Mouse (Mus musculus): ENCODE results near the gene Sergef. TPM values are rescaled to one million over a fixed set of nuclear protein-coding genes. Genes with fewer than 3 reads are reported as not detected.
A peak's percentile ranks its signal among the peaks of the same experiment; 100 is the strongest.

The Sergef gene
- polyA plus RNA-seq, 1 experiment from 2014 or later, result 44.1 TPM

DNA sequence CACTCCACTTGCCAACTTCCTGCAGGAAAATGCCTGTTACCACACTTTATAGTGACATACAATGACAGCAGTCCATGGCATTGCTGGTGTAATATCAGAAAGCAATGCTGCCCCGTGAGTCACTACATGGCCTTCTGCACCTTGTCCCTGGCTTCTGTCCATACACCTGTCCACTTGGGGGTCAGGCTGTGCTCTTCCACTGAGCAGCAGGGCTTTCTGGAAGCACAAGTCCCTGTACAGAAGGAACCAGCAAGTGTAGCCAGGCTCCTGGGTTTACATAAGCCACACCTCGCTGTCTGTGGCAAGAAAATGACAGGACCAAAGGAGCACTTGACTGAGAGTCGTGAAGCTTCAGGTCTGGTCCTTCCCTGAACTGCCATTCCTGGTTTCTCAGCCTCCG lies 30.3 kb downstream of the Sergef start:
- Histone ChIP-seq H3K9me3 (ENCODE audit: control insufficient read depth, low read length) (no peaks in the 10 kb centered on the region), H3K27ac (no peak overlapping the region), H3K36me3 (replicated peaks; ENCODE audit: control insufficient read depth, insufficient read depth) (peaks cover 33% of the 10 kb centered on the region), H3K27me3 (ENCODE audit: control insufficient read depth, insufficient read depth, low read length) (no peaks in the 10 kb centered on the region), H3K9ac (no peak overlapping the region), H3K4me1 (replicated peaks; ENCODE audit: control insufficient read depth, insufficient read depth, low read length) (no peaks in the 10 kb centered on the region), H3K4me2 (replicated peaks) (no peak overlapping the region), H3K4me3 (replicated peaks; ENCODE audit: low read length) (no peak overlapping the region)
- ATAC-seq (ENCODE audit: low FRiP score) (no peak), DNase-seq (ENCODE audit: low spot score) (no peak)
- WGBS, result 94% methylated on average over 4 of the region's 4 CpGs

DNA sequence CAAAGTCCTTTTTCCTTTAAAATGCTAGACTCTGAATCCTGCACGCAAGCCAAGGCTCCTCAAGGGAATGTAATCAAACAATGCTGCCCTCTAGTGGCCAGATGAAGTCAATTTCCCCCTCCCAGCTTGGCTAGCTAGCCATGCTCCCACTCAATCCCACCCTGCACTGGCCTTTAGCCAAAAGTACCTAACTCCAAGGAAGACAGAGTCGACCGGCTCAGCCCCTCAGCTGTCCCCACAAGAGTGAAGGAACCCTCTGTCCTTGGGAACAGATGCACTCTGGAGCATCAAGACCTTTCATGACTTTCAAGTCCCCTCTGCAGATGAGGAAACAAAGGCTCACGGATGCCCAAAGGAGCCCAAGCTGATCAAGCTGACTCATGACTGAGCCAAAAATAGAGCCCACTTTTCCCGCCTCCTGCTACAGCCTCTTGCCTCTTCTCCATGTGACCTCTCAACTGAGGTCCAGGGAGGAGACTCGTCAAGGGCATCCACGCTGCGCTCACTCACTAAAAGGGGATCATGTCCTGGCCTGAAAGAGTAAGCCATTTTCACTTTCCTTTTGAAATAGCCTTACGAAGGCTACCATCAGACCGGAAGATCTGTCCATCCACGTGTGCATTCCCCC lies 32.1 kb downstream of the Sergef start:
- ATAC-seq (ENCODE audit: low FRiP score) (peak; percentile 54), DNase-seq (ENCODE audit: low spot score) (peak; percentile 95)
- Histone ChIP-seq H3K9me3 (ENCODE audit: control insufficient read depth, low read length) (no peaks in the 10 kb centered on the region), H3K27ac (no peak overlapping the region), H3K4me3 (replicated peaks; ENCODE audit: low read length) (no peak overlapping the region), H3K36me3 (replicated peaks; ENCODE audit: control insufficient read depth, insufficient read depth) (peaks cover 16% of the 10 kb centered on the region), H3K27me3 (ENCODE audit: control insufficient read depth, insufficient read depth, low read length) (no peaks in the 10 kb centered on the region), H3K4me2 (replicated peaks) (no peak overlapping the region), H3K4me1 (replicated peaks; ENCODE audit: control insufficient read depth, insufficient read depth, low read length) (no peaks in the 10 kb centered on the region), H3K9ac (no peak overlapping the region)
- 62% methylated on average over 11 of the region's 11 CpGs for WGBS

DNA sequence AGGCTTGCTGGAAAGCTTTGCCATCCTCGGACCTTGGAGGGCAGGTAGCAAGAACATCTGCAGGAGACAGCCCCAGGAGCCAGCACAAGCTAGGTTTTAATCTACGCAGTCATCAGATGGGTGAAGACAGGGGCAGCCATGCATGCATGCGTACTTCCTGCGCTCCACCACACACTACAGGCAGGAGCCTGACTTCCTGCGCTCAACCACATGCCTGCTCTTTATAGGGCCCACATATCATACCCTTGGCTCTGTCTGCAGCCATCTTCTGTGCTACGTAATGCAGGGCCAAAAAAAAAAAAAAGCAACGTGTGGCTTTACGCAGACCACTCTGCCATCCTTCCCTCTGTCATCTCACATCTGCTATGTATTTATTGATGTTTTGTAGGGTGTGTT lies 32.6 kb downstream of the Sergef start:
- no peak overlapping the region for H3K9ac ChIP-seq
- no peaks in the 10 kb centered on the region for H3K27me3 ChIP-seq (ENCODE audit: control insufficient read depth, insufficient read depth, low read length)
- H3K9me3 ChIP-seq (ENCODE audit: control insufficient read depth, low read length), result no peaks in the 10 kb centered on the region
- H3K27ac ChIP-seq, result no peak overlapping the region; the same call in 1 of the 2 replicates
- H3K36me3 ChIP-seq (replicated peaks; ENCODE audit: control insufficient read depth, insufficient read depth), result peaks cover 11% of the 10 kb centered on the region; the same call in 1 of the 2 replicates
- peaks cover 5% of the 10 kb centered on the region; the same call in 1 of the 2 replicates for H3K4me1 ChIP-seq (replicated peaks; ENCODE audit: control insufficient read depth, insufficient read depth, low read length)
- peak; percentile 32; the same call in 1 of the 2 replicates for ATAC-seq (ENCODE audit: low FRiP score)
- H3K4me3 ChIP-seq (replicated peaks; ENCODE audit: low read length), result no peak overlapping the region
- DNase-seq (ENCODE audit: low spot score), result no peak
- 71% methylated on average over 8 of the region's 8 CpGs for WGBS
- H3K4me2 ChIP-seq (replicated peaks), result no peak overlapping the region

DNA sequence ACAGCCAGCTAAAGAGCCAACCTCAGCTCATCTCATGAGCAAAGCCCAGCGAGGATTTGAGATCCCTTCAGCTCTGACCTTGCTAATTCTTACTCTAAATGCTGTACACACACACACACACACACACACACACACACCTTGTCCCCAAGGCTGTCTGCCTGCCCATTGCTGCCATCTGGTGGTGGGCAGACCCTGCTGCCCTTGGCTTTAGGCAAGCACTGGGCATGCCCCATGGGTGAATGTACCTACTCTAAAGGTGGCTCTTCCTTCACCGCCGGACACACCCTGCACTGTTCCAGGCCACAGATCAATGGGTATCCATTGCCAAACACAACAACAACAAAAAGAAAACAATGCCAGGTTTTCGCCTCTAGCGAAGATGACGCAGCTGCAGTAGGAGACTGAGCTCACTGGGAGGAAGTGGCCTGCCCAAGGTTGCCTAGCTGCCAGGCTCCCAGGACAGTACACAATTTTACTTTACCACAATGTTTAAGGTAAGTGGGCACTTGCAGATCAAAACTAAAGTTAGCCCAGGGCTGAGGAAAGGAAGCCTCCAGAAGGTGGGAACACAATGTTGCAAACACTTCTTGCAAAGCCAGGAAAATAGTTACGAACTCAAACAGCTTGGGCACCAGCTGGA lies 33.1 kb downstream of the Sergef start:
- Histone ChIP-seq H3K9me3 (ENCODE audit: control insufficient read depth, low read length) (no peaks in the 10 kb centered on the region), H3K27ac (peak overlapping the region; percentile 12; the same call in 1 of the 2 replicates), H3K4me1 (replicated peaks; ENCODE audit: control insufficient read depth, insufficient read depth, low read length) (peaks cover 10% of the 10 kb centered on the region), H3K9ac (no peak overlapping the region), H3K4me2 (replicated peaks) (no peak overlapping the region), H3K36me3 (replicated peaks; ENCODE audit: control insufficient read depth, insufficient read depth) (0 out of 2 replicates have a peak, but pooled peaks cover 5% of the 10 kb centered on the region), H3K4me3 (replicated peaks; ENCODE audit: low read length) (no peak overlapping the region), H3K27me3 (ENCODE audit: control insufficient read depth, insufficient read depth, low read length) (no peaks in the 10 kb centered on the region)
- 77% methylated on average over 7 of the region's 7 CpGs for WGBS
- DNase-seq (ENCODE audit: low spot score), result peak; percentile 77
- ATAC-seq (ENCODE audit: low FRiP score), result 0 out of 2 replicates have a peak, but pooled peaks have one; percentile 31

DNA sequence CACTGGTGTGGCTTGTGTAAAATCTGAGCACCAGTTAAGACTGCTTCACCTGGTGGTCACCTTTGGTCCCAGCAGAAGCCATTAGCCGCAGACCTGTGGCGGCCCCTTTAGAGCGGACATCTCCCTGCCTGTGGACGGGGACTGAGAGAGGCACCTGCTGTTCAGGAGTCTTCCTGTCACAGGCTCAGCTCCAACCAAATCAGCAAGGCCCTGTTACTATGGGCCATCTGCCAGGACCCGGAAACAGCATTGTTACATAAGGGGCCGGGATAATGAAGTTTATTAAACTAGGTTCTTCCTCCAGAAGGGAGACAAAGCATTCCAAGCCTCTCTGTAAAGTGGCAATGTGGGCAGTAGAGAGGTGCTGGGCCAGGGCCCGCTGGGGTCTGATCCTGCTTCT lies 36.6 kb downstream of the Sergef start:
- Histone ChIP-seq H3K4me3 (replicated peaks; ENCODE audit: low read length) (no peak overlapping the region), H3K36me3 (replicated peaks; ENCODE audit: control insufficient read depth, insufficient read depth) (no peaks in the 10 kb centered on the region), H3K4me1 (replicated peaks; ENCODE audit: control insufficient read depth, insufficient read depth, low read length) (peaks cover 16% of the 10 kb centered on the region), H3K27me3 (ENCODE audit: control insufficient read depth, insufficient read depth, low read length) (no peaks in the 10 kb centered on the region), H3K9me3 (ENCODE audit: control insufficient read depth, low read length) (no peaks in the 10 kb centered on the region), H3K9ac (no peak overlapping the region), H3K4me2 (replicated peaks) (no peak overlapping the region), H3K27ac (no peak overlapping the region)
- DNase-seq (ENCODE audit: low spot score), result no peak
- 61% methylated on average over 7 of the region's 7 CpGs for WGBS
- ATAC-seq (ENCODE audit: low FRiP score), result no peak

DNA sequence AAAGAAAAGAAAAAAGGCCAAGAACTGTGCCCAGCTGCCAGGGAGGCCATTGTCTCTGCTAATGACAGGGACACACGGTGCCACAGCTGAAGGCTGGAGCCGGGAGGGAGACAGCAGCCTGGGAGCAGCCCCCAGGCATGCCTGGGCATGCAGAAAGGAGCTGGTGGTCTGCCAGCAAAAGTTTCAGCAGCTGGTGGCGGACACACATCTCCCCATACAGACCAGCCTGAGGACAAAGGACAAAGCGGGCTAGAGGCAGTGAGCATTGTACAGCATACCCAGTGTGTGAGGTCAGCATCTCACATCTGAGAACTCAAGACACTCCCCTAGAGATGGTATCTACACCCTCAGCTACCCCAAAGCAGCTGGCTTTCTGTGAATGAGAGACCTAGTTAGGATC lies 37.5 kb downstream of the Sergef start:
- DNase-seq (ENCODE audit: low spot score), result peak; percentile 60
- Histone ChIP-seq H3K36me3 (replicated peaks; ENCODE audit: control insufficient read depth, insufficient read depth) (no peaks in the 10 kb centered on the region), H3K9me3 (ENCODE audit: control insufficient read depth, low read length) (no peaks in the 10 kb centered on the region), H3K27me3 (ENCODE audit: control insufficient read depth, insufficient read depth, low read length) (no peaks in the 10 kb centered on the region), H3K27ac (peak overlapping the region; percentile 40), H3K9ac (no peak overlapping the region), H3K4me1 (replicated peaks; ENCODE audit: control insufficient read depth, insufficient read depth, low read length) (peaks cover 16% of the 10 kb centered on the region), H3K4me2 (replicated peaks) (no peak overlapping the region), H3K4me3 (replicated peaks; ENCODE audit: low read length) (no peak overlapping the region)
- peak; percentile 66 for ATAC-seq (ENCODE audit: low FRiP score)
- 27% methylated on average over 4 of the region's 4 CpGs for WGBS

DNA sequence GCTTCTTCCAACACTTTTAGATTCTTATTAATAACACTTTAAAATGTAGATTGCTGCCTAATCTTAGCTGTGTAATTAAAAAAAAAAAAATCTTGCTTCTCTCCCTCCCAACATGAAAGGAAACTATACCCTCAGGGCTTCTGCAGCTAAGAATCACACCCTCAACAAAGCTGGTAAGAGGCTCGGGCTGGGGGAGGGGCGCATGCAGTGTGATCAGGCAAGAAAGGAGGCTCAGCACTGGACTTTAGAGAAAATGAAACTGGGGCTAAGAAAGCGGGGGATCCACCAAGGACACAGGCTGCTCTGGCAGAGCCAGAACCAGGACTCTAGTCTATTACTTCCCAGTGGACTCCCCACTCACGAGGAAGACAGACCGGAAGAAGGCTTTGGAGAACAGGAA lies 38.5 kb downstream of the Sergef start:
- Histone ChIP-seq H3K27ac (peak overlapping the region; percentile 40), H3K36me3 (replicated peaks; ENCODE audit: control insufficient read depth, insufficient read depth) (no peaks in the 10 kb centered on the region), H3K4me2 (replicated peaks) (no peak overlapping the region), H3K4me3 (replicated peaks; ENCODE audit: low read length) (no peak overlapping the region), H3K9me3 (ENCODE audit: control insufficient read depth, low read length) (no peaks in the 10 kb centered on the region), H3K27me3 (ENCODE audit: control insufficient read depth, insufficient read depth, low read length) (no peaks in the 10 kb centered on the region), H3K9ac (no peak overlapping the region), H3K4me1 (replicated peaks; ENCODE audit: control insufficient read depth, insufficient read depth, low read length) (peaks cover 16% of the 10 kb centered on the region)
- WGBS, result 62% methylated on average over 5 of the region's 5 CpGs
- DNase-seq (ENCODE audit: low spot score) (no peak), ATAC-seq (ENCODE audit: low FRiP score) (no peak)

DNA sequence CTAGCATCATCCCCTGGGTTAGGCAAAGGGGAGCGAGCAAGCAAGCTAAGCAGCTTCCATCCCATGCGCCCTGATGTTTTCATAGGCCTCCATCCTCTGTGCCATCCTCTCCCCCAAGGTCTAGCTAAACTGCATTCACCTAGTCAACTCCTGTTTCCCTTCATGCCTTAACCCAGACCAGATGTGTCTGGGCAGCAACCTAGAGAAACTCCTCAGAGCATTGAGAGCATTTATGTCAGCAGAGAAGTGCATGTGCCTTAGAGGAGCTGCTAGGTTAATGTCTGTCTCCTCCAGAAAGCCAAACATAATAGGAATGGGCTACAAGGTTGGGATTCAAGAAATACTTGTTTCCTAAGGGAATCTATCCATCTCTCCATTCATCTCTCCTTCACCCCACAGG lies 42.6 kb downstream of the Sergef start:
- no peak overlapping the region for H3K27ac ChIP-seq
- H3K9ac ChIP-seq, result no peak overlapping the region
- H3K36me3 ChIP-seq (replicated peaks; ENCODE audit: control insufficient read depth, insufficient read depth), result no peaks in the 10 kb centered on the region
- no peak for ATAC-seq (ENCODE audit: low FRiP score)
- no peaks in the 10 kb centered on the region for H3K27me3 ChIP-seq (ENCODE audit: control insufficient read depth, insufficient read depth, low read length)
- no peaks in the 10 kb centered on the region for H3K9me3 ChIP-seq (ENCODE audit: control insufficient read depth, low read length)
- no peak overlapping the region for H3K4me3 ChIP-seq (replicated peaks; ENCODE audit: low read length)
- peaks cover 11% of the 10 kb centered on the region for H3K4me1 ChIP-seq (replicated peaks; ENCODE audit: control insufficient read depth, insufficient read depth, low read length)
- 98% methylated on average over 2 of the region's 2 CpGs for WGBS
- DNase-seq (ENCODE audit: low spot score), result no peak
- no peak overlapping the region for H3K4me2 ChIP-seq (replicated peaks)

DNA sequence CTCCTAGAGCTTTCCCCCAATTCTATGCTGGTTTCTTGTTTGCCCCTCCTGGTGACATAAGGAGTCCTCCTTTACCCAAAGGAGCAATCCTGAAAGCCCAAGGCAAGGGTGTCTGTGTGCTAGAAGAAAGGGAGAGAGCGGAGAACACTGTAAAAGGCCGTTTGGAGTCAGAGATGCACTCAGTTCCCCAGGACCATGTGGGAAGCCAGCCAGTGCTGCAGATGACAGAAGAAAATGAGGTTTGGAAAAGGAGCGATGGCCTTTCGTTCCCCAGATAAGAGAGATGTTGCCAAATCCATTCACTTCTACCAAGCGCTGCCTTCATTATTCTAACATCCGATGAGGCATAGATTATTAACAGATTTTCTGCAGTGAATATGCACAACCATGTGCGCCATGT lies 48.1 kb downstream of the Sergef start:
- no peaks in the 10 kb centered on the region for H3K27me3 ChIP-seq (ENCODE audit: control insufficient read depth, insufficient read depth, low read length)
- no peaks in the 10 kb centered on the region for H3K9me3 ChIP-seq (ENCODE audit: control insufficient read depth, low read length)
- H3K36me3 ChIP-seq (replicated peaks; ENCODE audit: control insufficient read depth, insufficient read depth), result no peaks in the 10 kb centered on the region; the same call in 1 of the 2 replicates
- no peak overlapping the region for H3K9ac ChIP-seq
- no peak overlapping the region for H3K4me3 ChIP-seq (replicated peaks; ENCODE audit: low read length)
- no peak overlapping the region for H3K4me2 ChIP-seq (replicated peaks)
- ATAC-seq (ENCODE audit: low FRiP score) (no peak), DNase-seq (ENCODE audit: low spot score) (no peak)
- H3K4me1 ChIP-seq (replicated peaks; ENCODE audit: control insufficient read depth, insufficient read depth, low read length), result no peaks in the 10 kb centered on the region
- no peak overlapping the region for H3K27ac ChIP-seq
- 75% methylated on average over 7 of the region's 7 CpGs for WGBS
